Mouse (Mus musculus) liver, adult 2 months (tissue): ENCODE data around the gene Cab39l.

Experiments used
- CTCF ChIP-seq: fragments of 200-500 bp; IDR thresholded peaks from 2 replicates; pipeline ENCODE4 v1.5.1; 2011; ENCODE audit warnings: low read depth, low read length, control low read depth
- POLR2A ChIP-seq: fragments of 200-500 bp; IDR thresholded peaks from 2 replicates; pipeline ENCODE4 v1.6.1; 2011; ENCODE audit warnings: low read length, control low read depth; ENCODE audit not compliant: insufficient read depth; ENCODE audit errors: extremely low read depth

DNA sequence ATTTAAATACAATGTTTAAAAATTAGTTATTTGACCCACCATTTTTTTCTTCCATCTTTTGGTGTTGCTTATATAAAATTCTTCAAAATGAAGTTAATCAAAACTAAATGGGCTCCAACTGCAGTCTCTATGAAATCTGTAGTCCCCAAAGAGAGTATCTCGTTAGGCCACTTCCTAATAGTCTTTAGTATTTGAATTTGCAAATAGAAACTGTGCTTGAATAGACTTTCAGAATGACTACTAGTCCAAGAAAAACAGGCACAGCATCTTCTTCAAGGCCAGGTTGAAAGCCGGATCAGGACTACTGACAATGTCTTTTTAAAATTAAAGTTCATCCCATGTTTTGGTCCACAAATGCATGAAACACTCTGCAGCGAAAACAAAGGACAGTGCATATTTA, 3.4 kb upstream of the Cab39l start:
- no peak for TF ChIP-seq POLR2A
- no peak for TF ChIP-seq CTCF
